Mouse (Mus musculus): Measurements from ENCODE around the gene Tmem175. TPM values are rescaled to one million over a fixed set of nuclear protein-coding genes. Genes with fewer than 3 reads are reported as not detected.

Gene Tmem175
- polyA plus RNA-seq, 1 experiment from 2014 or later, result 27.9 TPM

DNA sequence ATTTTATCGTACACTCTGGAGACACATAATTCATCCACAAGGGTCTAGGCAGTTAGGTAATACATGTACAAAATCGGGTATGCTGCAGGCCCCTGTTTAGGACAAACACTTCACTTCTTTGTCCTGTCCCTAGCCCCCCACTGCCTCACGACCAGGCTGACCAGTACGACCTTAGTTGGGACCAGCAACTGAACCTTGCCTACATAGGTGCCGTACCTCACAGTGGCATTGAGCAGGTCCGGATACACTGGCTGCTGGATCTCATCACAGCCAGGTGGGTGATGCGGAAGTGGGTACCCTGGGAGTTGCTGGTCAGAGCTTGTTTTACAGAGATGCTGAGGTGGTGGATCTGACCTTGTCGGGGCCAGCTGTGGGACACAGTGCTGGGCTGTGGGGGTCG is 40.4 kb downstream of the Tmem175 start:
- peak overlapping the region; percentile 55; the same call in 1 of the 2 replicates for H3K9ac ChIP-seq
- no peaks in the 10 kb centered on the region for H3K9me3 ChIP-seq
- WGBS, result 71% methylated on average over 9 of the region's 9 CpGs
- peak overlapping the region; percentile 90 for H3K27ac ChIP-seq
- H3K27me3 ChIP-seq, result no peaks in the 10 kb centered on the region
- no peak for ATAC-seq (ENCODE audit: insufficient number of reproducible peaks, low FRiP score, low TSS enrichment, low read depth)
- H3K4me2 ChIP-seq, result peak overlapping the region; percentile 68
- H3K36me3 ChIP-seq, result peaks cover 28% of the 10 kb centered on the region
- peak overlapping the region; percentile 51 for H3K4me3 ChIP-seq
- peaks cover 20% of the 10 kb centered on the region for H3K4me1 ChIP-seq

DNA sequence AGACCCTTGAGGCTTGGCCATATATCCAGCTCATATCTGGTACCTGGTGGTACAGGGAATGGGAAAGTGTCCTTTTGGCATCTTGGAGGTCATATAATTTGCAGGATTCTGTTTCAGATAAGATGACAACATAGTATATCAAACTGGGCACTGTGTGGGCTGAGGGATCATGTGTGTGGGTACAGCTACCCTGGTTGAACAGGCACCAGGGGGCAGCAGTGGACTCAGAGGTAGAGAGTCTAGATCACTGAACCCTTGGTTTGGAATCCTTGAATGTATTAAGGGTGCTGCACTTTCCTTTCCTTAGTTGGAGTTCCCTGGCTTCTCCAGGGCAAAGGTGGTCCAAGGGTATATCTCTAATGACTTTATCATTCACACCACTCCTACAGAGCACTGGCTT is 41.2 kb downstream of the Tmem175 start:
- Histone ChIP-seq H3K9ac (no peak overlapping the region), H3K36me3 (peaks cover 28% of the 10 kb centered on the region), H3K9me3 (no peaks in the 10 kb centered on the region), H3K4me2 (no peak overlapping the region), H3K4me1 (peaks cover 20% of the 10 kb centered on the region), H3K4me3 (no peak overlapping the region), H3K27me3 (no peaks in the 10 kb centered on the region), H3K27ac (no peak overlapping the region)
- ATAC-seq (ENCODE audit: insufficient number of reproducible peaks, low FRiP score, low TSS enrichment, low read depth), result no peak

DNA sequence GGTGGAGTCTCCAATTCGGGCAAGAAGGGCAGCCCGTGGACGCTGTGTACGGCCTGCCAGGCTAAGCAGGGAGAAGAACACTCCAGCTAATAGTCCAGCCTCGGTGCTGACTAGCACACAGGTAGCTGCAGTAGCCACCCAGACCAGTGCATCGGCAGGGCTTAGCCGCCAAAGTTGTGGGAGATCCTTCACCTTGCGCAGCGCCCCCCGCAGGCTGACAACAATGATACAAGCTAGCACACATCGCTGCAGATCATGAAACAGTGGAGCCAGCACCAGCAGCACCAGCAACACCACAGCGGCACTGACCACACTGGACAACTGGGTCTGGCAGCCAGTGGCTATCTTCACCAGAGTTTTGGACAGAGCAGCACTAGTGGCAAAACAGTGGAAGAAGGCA is 42.2 kb downstream of the Tmem175 start:
- Histone ChIP-seq H3K4me1 (peaks cover 23% of the 10 kb centered on the region), H3K4me2 (no peak overlapping the region), H3K9me3 (no peaks in the 10 kb centered on the region), H3K9ac (no peak overlapping the region), H3K4me3 (no peak overlapping the region), H3K36me3 (peaks cover 28% of the 10 kb centered on the region), H3K27ac (no peak overlapping the region), H3K27me3 (no peaks in the 10 kb centered on the region)
- ATAC-seq (ENCODE audit: insufficient number of reproducible peaks, low FRiP score, low TSS enrichment, low read depth), result no peak
- 89% methylated on average over 12 of the region's 12 CpGs for WGBS

DNA sequence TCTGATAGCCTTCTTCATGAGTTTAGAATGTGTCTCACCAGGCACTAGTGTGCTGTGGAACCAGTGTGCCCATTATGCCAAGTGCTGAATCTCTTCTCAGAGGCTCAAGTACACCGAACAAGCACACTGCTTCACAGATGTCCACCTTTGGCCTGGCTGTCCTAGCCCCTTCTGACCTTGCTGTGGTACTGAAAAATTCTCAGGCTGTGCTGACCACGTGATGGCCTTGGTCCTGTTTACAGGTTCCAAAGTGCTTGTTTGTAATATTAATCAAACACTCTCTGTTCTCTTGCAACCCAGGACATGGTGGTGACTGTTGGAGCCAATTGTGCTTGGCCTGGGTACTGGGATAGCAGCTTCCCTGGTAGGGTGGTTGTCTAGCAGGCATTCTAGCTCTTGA is 45.1 kb downstream of the Tmem175 start:
- Histone ChIP-seq H3K9ac (no peak overlapping the region), H3K27ac (no peak overlapping the region), H3K36me3 (peaks cover 28% of the 10 kb centered on the region), H3K4me3 (no peak overlapping the region), H3K9me3 (no peaks in the 10 kb centered on the region), H3K4me1 (peaks cover 27% of the 10 kb centered on the region), H3K27me3 (no peaks in the 10 kb centered on the region), H3K4me2 (no peak overlapping the region)
- ATAC-seq (ENCODE audit: insufficient number of reproducible peaks, low FRiP score, low TSS enrichment, low read depth), result no peak
- WGBS, result 80% methylated on average over 2 of the region's 2 CpGs

DNA sequence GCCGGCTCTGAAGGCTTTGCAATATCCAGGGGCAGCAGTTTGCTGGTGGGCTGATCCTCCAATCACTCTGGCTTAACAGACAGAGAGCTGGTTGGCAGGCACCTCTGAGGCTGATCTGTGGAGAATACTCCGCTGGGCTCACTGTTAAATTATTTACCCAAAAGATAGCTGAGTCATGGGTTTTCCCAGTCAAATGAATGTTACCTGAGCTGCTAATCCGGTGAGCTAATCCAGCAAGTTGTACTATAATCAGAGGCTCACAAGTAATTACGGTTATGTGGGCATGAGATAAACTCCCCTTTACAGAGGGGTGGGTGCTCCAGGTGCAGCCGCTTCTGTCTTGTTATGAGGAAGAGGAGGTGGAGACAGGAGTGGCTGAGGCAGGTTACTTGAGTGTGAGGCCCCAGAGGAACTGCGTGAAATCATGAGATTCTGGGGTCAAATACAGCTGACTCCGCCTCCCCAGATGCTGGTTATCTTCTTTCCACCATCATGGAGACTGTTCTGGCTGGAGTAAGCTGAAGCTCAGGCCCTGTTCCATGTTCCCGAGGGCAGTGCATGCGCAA is 45.8 kb downstream of the Tmem175 start, which contains the start of gene Slc26a1:
TSS of gene Slc26a1 (minus strand) at position 319 of the 566 bp plus-strand sequence.
- H3K9ac ChIP-seq, result no peak within 1 kb of the TSS
- WGBS, result 68% methylated on average over 9 of the region's 9 CpGs
- H3K4me3 ChIP-seq, result no peak within 1 kb of the TSS
- no peak within 1 kb of the TSS for H3K4me2 ChIP-seq
- no peaks in the 10 kb centered on the region for H3K27me3 ChIP-seq
- ATAC-seq (ENCODE audit: insufficient number of reproducible peaks, low FRiP score, low TSS enrichment, low read depth), result no peak
- H3K4me1 ChIP-seq, result peaks cover 20% of the 10 kb centered on the region
- no peak within 1 kb of the TSS for H3K27ac ChIP-seq
- no peaks in the 10 kb centered on the region for H3K9me3 ChIP-seq
- peaks cover 28% of the 10 kb centered on the region for H3K36me3 ChIP-seq

DNA sequence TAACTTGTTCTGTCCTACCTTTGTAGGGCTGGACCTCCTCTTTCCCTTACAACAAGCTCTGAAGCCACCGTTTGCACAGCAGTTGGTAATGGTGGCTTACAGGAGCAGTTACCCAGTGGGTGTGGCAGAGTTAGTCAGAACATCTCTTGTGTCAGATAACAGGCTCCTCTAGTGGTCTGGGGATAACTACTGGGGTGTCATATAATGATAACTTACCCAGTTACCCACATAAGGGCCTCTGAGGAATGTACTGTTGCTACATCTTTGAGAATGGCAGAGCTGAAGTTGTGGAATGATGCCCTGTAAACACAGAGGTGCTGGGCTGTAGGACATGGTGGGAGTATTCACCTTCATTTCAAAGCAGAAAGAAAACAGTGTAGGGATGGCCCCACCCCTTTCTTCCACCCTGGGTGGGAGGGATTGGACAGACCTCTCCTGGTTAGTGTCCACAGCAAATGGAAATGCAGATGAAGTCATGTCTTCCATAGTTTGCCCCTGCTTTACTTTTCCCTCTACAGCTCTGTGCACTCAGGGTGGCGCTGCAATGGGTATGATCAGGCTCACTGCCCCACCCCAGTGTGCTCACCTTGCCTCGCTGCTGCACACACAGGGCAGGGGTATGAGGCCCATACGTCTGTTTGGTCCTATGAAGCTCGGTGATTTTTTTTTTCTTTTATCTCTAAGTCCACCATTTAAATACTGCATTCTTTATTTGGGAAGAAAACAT is 47.4 kb downstream of the Tmem175 start:
- Histone ChIP-seq H3K4me2 (peak overlapping the region; percentile 56), H3K27ac (peak overlapping the region; percentile 86)
- 9% methylated on average over 5 of the region's 5 CpGs for WGBS

DNA sequence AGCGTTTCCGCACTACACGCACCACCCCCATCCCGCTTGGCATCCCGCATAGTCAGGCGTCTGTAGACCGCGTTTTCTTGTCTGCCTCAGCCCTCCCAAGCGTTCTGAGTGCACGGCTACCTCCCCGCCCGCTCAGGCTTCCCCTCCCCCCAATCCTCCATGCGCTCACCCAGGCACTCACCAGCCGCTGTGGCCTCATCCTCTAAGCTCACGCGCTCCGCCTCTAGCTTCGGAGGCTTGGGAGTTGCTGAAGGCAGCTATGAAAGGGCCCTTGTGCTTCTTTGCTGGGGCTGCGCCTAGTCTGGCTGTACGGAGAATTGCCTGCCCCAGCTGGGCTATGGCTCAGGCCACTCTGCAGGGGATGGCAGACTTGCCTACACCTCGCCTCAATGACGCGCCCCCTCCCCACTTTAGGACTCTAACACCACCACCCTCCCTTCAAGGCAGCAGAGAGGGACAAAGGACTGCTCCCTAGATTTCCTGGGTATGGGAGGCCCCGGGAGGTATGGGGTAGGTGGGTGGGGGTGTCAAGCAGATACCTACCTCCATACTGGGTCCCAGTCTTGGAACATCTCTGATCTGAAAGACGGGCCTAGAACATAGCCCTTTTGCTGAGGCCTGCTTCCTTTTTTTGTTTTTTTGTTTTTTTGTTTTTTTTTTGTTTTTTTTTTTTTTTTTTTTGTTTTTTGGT is 48.2 kb downstream of the Tmem175 start:
- WGBS, result 6% methylated on average over 25 of the region's 25 CpGs
- peak; percentile 75 for ATAC-seq (ENCODE audit: insufficient number of reproducible peaks, low FRiP score, low TSS enrichment, low read depth)
- H3K4me3 ChIP-seq, result peak overlapping the region; percentile 38

More for the DNA sequence above, 47.4 kb downstream of the Tmem175 start:
- H3K4me1 ChIP-seq, result peaks cover 16% of the 10 kb centered on the region
- peak overlapping the region; percentile 38 for H3K4me3 ChIP-seq
- 0 out of 2 replicates have a peak, but pooled peaks have one; percentile 46 for ATAC-seq (ENCODE audit: insufficient number of reproducible peaks, low FRiP score, low TSS enrichment, low read depth)
- H3K9me3 ChIP-seq, result no peaks in the 10 kb centered on the region
- H3K36me3 ChIP-seq, result peaks cover 20% of the 10 kb centered on the region
- H3K27me3 ChIP-seq, result no peaks in the 10 kb centered on the region
- H3K9ac ChIP-seq, result no peak overlapping the region

DNA sequence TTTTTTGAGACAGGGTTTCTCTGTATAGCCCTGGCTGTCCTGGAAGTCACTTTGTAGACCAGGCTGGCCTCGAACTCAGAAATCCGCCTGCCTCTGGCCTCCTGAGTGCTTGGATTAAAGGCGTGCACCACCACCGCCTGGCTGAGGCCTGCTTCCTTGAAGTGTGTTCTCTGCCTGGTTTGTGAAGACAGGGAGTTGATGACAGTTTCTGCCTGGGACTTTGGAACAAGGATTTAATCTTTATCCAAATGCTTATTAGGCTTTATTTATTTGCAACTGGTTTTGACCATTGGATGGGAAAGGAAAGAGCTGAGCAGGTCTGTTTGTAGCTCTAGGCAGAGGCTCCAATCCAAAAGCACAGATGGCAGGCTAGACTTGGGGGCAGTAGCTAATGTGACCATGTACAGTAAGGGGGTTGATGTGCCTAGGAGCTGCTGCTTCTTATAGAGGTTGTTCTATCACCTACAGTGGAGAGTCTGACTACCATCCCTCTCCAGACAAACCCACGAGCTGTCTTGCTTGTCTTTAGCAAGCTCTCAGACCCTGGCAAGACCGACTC is 48.8 kb downstream of the Tmem175 start:
- H3K27me3 ChIP-seq, result no peaks in the 10 kb centered on the region
- no peaks in the 10 kb centered on the region for H3K9me3 ChIP-seq
- 82% methylated on average over 6 of the region's 6 CpGs for WGBS
- no peak overlapping the region for H3K4me3 ChIP-seq
- ATAC-seq (ENCODE audit: insufficient number of reproducible peaks, low FRiP score, low TSS enrichment, low read depth), result no peak
- no peak overlapping the region for H3K9ac ChIP-seq
- peaks cover 7% of the 10 kb centered on the region for H3K36me3 ChIP-seq
- peaks cover 16% of the 10 kb centered on the region for H3K4me1 ChIP-seq
- no peak overlapping the region for H3K27ac ChIP-seq
- no peak overlapping the region for H3K4me2 ChIP-seq

More for the DNA sequence above, 48.2 kb downstream of the Tmem175 start:
- peaks cover 13% of the 10 kb centered on the region for H3K36me3 ChIP-seq
- 0 out of 2 replicates have a peak overlapping the region, but pooled peaks have one; percentile 1 for H3K9ac ChIP-seq
- H3K9me3 ChIP-seq, result no peaks in the 10 kb centered on the region
- H3K27ac ChIP-seq, result peak overlapping the region; percentile 86
- H3K27me3 ChIP-seq, result no peaks in the 10 kb centered on the region
- peak overlapping the region; percentile 56 for H3K4me2 ChIP-seq
- H3K4me1 ChIP-seq, result peaks cover 16% of the 10 kb centered on the region

DNA sequence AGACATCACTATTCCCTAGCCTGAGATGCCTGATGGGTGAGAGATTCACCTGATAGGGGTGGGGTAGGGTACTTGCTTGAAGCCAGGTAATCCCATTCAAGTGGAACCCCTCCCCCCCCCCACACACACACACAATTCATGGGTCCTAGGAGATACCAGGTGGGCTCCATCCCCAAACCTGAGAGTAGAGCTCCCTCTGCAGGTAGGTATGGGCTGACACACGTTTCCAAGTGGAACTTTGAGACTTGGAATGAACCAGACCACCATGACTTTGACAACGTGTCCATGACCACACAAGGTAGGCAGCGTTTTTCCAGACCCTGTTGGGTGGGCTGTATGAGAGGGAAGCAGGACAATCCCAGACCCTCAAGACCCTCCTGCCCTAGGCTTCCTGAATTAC is 50.3 kb downstream of the Tmem175 start:
- H3K27ac ChIP-seq, result no peak overlapping the region
- peaks cover 16% of the 10 kb centered on the region for H3K4me1 ChIP-seq
- H3K27me3 ChIP-seq, result no peaks in the 10 kb centered on the region
- no peak overlapping the region for H3K9ac ChIP-seq
- no peak for ATAC-seq (ENCODE audit: insufficient number of reproducible peaks, low FRiP score, low TSS enrichment, low read depth)
- no peak overlapping the region for H3K4me2 ChIP-seq
- H3K36me3 ChIP-seq, result 0 out of 2 replicates have a peak, but pooled peaks cover under 1% of the 10 kb centered on the region
- no peak overlapping the region for H3K4me3 ChIP-seq
- 55% methylated on average over 3 of the region's 3 CpGs for WGBS
- H3K9me3 ChIP-seq, result no peaks in the 10 kb centered on the region

DNA sequence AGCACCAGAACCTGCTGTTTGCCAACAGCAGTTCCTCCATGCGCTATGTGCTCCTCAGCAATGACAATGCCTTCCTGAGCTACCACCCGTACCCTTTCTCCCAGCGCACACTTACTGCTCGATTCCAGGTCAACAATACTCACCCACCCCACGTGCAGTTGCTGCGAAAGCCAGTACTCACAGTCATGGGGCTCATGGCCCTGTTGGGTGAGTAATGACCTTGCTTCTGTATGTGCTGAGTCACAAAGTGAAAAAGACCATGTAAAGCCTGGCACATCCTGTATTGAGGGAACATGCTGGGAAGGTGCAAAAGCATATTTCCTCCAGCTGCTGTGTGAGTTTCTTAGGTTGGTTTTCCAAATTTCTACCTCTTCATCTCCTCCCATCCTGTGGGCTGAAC is 51.3 kb downstream of the Tmem175 start:
- ATAC-seq (ENCODE audit: insufficient number of reproducible peaks, low FRiP score, low TSS enrichment, low read depth), result no peak
- WGBS, result 96% methylated on average over 6 of the region's 6 CpGs

DNA sequence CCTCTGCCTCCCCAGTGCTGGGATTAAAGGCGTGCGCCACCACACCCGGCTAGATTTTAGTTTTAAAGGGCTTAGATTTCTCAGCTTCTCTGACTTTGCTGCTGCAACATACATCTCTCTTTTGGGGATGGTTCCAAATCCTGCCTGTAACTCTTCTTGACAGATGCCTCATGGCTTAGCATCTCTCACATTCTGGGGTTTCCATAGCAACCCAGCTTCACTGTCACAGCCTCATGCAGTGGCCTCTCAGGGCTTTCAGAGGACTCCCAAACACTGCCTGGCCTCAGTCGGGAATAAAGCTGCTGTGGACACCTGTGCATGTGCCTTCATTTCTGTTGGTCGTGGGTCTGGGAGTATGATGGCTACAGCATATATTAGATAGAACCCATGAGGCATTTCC is 59.5 kb downstream of the Tmem175 start:
- 77% methylated on average over 5 of the region's 5 CpGs for WGBS
- Histone ChIP-seq H3K4me3 (no peak overlapping the region), H3K27me3 (no peaks in the 10 kb centered on the region), H3K9ac (no peak overlapping the region), H3K27ac (no peak overlapping the region), H3K4me2 (no peak overlapping the region), H3K36me3 (0 out of 2 replicates have a peak, but pooled peaks cover 7% of the 10 kb centered on the region), H3K4me1 (peaks cover 19% of the 10 kb centered on the region), H3K9me3 (no peaks in the 10 kb centered on the region)
- no peak for ATAC-seq (ENCODE audit: insufficient number of reproducible peaks, low FRiP score, low TSS enrichment, low read depth)

More for the DNA sequence above, 51.3 kb downstream of the Tmem175 start:
- H3K36me3 ChIP-seq, result 0 out of 2 replicates have a peak, but pooled peaks cover 4% of the 10 kb centered on the region
- H3K4me2 ChIP-seq, result no peak overlapping the region
- no peak overlapping the region for H3K9ac ChIP-seq
- H3K4me3 ChIP-seq, result no peak overlapping the region
- no peaks in the 10 kb centered on the region for H3K27me3 ChIP-seq
- H3K9me3 ChIP-seq, result no peaks in the 10 kb centered on the region
- H3K27ac ChIP-seq, result no peak overlapping the region
- peaks cover 16% of the 10 kb centered on the region for H3K4me1 ChIP-seq

All from limb, embryonic 15.5 days (tissue).